In genomic region chr4:141570821-141571220, GRCm38 (mm10) we compare ENCODE assay signal across 23 mouse cellular contexts. TPM values are rescaled to one million over a fixed set of nuclear protein-coding genes. Genes with fewer than 3 reads are reported as not detected.
DNase-seq lines count a peak whose midpoint lies in the region; ATAC-seq and TF ChIP-seq lines count a peak whose summit lies in the region.
"Had no signal": no experiment of that assay in that cellular context is flagged by ENCODE, and none has a peak within 500 bp of the region (broad histone marks: within the 10 kb centered on the region; RNA-seq: fewer than 3 reads in every experiment).

No protein-coding gene starts in this region.

- 70% methylated on average over 1 of the region's 1 CpGs for WGBS in heart, embryonic 12.5 days
- 54% methylated on average over 1 of the region's 1 CpGs for WGBS in liver, adult 2 months
- 76% methylated on average over 1 of the region's 1 CpGs for WGBS in liver, embryonic 11.5 days
- WGBS in hindbrain, embryonic 14.5 days: 75% methylated on average over 1 of the region's 1 CpGs

- H3K79me2 ChIP-seq in liver, adult 2 months (ENCODE audit: control insufficient read depth, insufficient read depth, low read length): no peaks in the 10 kb centered on the region
- H3K79me2 ChIP-seq in myocyte (ENCODE audit: control insufficient read depth, insufficient read depth): no peaks in the 10 kb centered on the region

- H3K9ac ChIP-seq in heart, embryonic 12.5 days: 0 out of 2 replicates have a peak overlapping the region, but pooled peaks have one; percentile 29
- peak overlapping the region; percentile 59 for H3K9ac ChIP-seq in liver, adult 2 months (ENCODE audit: low read depth, low read length)
- no peak overlapping the region for H3K9ac ChIP-seq in liver, embryonic 11.5 days (ENCODE audit: low read depth, low read length)
- H3K9ac ChIP-seq in ES-E14 (ENCODE audit: insufficient read depth, low read depth, low read length, poor library complexity, severe bottlenecking): peak overlapping the region; percentile 78
- no peak overlapping the region for H3K9ac ChIP-seq in hindbrain, embryonic 14.5 days
- H3K9ac ChIP-seq: embryonic facial prominence, embryonic 12.5 days; heart, embryonic 15.5 days; hindbrain, embryonic 15.5 days; limb, embryonic 13.5 days; midbrain, embryonic 12.5 days had no signal

- no peak overlapping the region for H3K4me2 ChIP-seq in heart, embryonic 12.5 days
- H3K4me2 ChIP-seq in liver, embryonic 11.5 days: no peak overlapping the region
- H3K4me2 ChIP-seq in myocyte (ENCODE audit: low read depth): peak overlapping the region; percentile 51
- no peak overlapping the region for H3K4me2 ChIP-seq in hindbrain, embryonic 14.5 days (replicated peaks)
- H3K4me2 ChIP-seq: embryonic facial prominence, embryonic 12.5 days; heart, embryonic 15.5 days; hindbrain, embryonic 15.5 days; limb, embryonic 13.5 days; midbrain, embryonic 12.5 days had no signal

- H3K4me3 ChIP-seq in heart, embryonic 12.5 days: no peak overlapping the region
- H3K4me3 ChIP-seq in liver, adult 2 months (ENCODE audit: insufficient read depth, low read depth, low read length): peak overlapping the region; percentile 21
- H3K4me3 ChIP-seq in liver, embryonic 11.5 days (ENCODE audit: low read depth, low read length): no peak overlapping the region
- peak overlapping the region; percentile 20 to 50; a peak in 3 of 4 replicates for H3K4me3 ChIP-seq in ES-E14 (ENCODE audit: insufficient read depth in 1 of 2, low read depth in 1 of 2, low read length in 2 of 2, poor library complexity in 1 of 2, severe bottlenecking in 1 of 2)
- no peak overlapping the region for H3K4me3 ChIP-seq in myocyte
- H3K4me3 ChIP-seq in hindbrain, embryonic 14.5 days (replicated peaks; ENCODE audit: low read length): no peak overlapping the region
- H3K4me3 ChIP-seq: embryonic facial prominence, embryonic 12.5 days; heart, embryonic 15.5 days; hindbrain, embryonic 15.5 days; left cerebral cortex, adult 2 months; limb, embryonic 13.5 days; megakaryocyte, embryonic 14.5 days; midbrain, embryonic 12.5 days had no signal

- no peaks in the 10 kb centered on the region for H3K36me3 ChIP-seq in heart, embryonic 12.5 days
- H3K36me3 ChIP-seq in liver, adult 2 months (ENCODE audit: control insufficient read depth, insufficient read depth, low read length): no peaks in the 10 kb centered on the region
- no peaks in the 10 kb centered on the region for H3K36me3 ChIP-seq in liver, embryonic 11.5 days (ENCODE audit: control insufficient read depth, insufficient read depth, low read length)
- H3K36me3 ChIP-seq in ES-E14 (ENCODE audit: control insufficient read depth, insufficient read depth, low read length, poor library complexity, severe bottlenecking) (no peaks in the 10 kb centered on the region; the same call in 1 of the 2 replicates), myocyte (ENCODE audit: control insufficient read depth, insufficient read depth) (no peaks in the 10 kb centered on the region)
- no peaks in the 10 kb centered on the region for H3K36me3 ChIP-seq in hindbrain, embryonic 14.5 days (replicated peaks; ENCODE audit: control insufficient read depth, insufficient read depth)
- H3K36me3 ChIP-seq: embryonic facial prominence, embryonic 12.5 days; heart, embryonic 15.5 days; hindbrain, embryonic 15.5 days; limb, embryonic 13.5 days; midbrain, embryonic 12.5 days had no signal

- no peak for ATAC-seq in heart, embryonic 12.5 days (ENCODE audit: insufficient number of reproducible peaks, low FRiP score)
- ATAC-seq in liver, embryonic 11.5 days (replicated peaks; ENCODE audit: low FRiP score): no peak
- ATAC-seq in hindbrain, embryonic 14.5 days (ENCODE audit: low FRiP score): no peak
- ATAC-seq: forebrain, embryonic 14.5 days; inflammation-experienced regulatory T-cells, adult 6 months had no signal

- no peak overlapping the region for H3K27ac ChIP-seq in heart, embryonic 12.5 days (ENCODE audit: poor library complexity, severe bottlenecking)
- peak overlapping the region; percentile 91 for H3K27ac ChIP-seq in liver, adult 2 months (replicated peaks; ENCODE audit: insufficient read depth, low read depth, low read length)
- no peak overlapping the region for H3K27ac ChIP-seq in liver, embryonic 11.5 days (ENCODE audit: low read depth, low read length)
- peak overlapping the region; percentile 97 for H3K27ac ChIP-seq in ES-E14 (ENCODE audit: insufficient read depth, low read depth, low read length, poor library complexity, severe bottlenecking)
- no peak overlapping the region for H3K27ac ChIP-seq in hindbrain, embryonic 14.5 days
- H3K27ac ChIP-seq: embryonic facial prominence, embryonic 12.5 days; heart, embryonic 15.5 days; hindbrain, embryonic 15.5 days; left cerebral cortex, adult 2 months; limb, embryonic 13.5 days; midbrain, embryonic 12.5 days had no signal

- H3K4me1 ChIP-seq in heart, embryonic 12.5 days (replicated peaks): peaks cover 31% of the 10 kb centered on the region
- peaks cover 28% of the 10 kb centered on the region for H3K4me1 ChIP-seq in liver, adult 2 months (ENCODE audit: control insufficient read depth, insufficient read depth, low read length)
- 0 out of 2 replicates have a peak, but pooled peaks cover 2% of the 10 kb centered on the region for H3K4me1 ChIP-seq in liver, embryonic 11.5 days (replicated peaks; ENCODE audit: control insufficient read depth, insufficient read depth, low read length)
- peaks cover 16 to 46% of the 10 kb centered on the region in 2 experiments for H3K4me1 ChIP-seq in ES-E14 (ENCODE audit: control insufficient read depth in 2 of 2, insufficient read depth in 2 of 2, low read length in 2 of 2, poor library complexity in 1 of 2)
- H3K4me1 ChIP-seq in hindbrain, embryonic 14.5 days (replicated peaks; ENCODE audit: control insufficient read depth, insufficient read depth, low read length): no peaks in the 10 kb centered on the region
- H3K4me1 ChIP-seq: hindbrain, embryonic 15.5 days; midbrain, embryonic 12.5 days had no signal

- no peaks in the 10 kb centered on the region for H3K27me3 ChIP-seq in heart, embryonic 12.5 days (replicated peaks)
- no peaks in the 10 kb centered on the region for H3K27me3 ChIP-seq in liver, adult 2 months (ENCODE audit: control insufficient read depth, insufficient read depth, low read length)
- H3K27me3 ChIP-seq in liver, embryonic 11.5 days (replicated peaks; ENCODE audit: control insufficient read depth, insufficient read depth, low read length): no peaks in the 10 kb centered on the region
- no peaks in the 10 kb centered on the region for H3K27me3 ChIP-seq in myocyte (ENCODE audit: control insufficient read depth, insufficient read depth, insufficient read length)
- H3K27me3 ChIP-seq in hindbrain, embryonic 14.5 days (ENCODE audit: control insufficient read depth, insufficient read depth, low read length): no peaks in the 10 kb centered on the region
- H3K27me3 ChIP-seq: embryonic facial prominence, embryonic 12.5 days; hindbrain, embryonic 15.5 days; limb, embryonic 13.5 days; midbrain, embryonic 12.5 days had no signal

- TF ChIP-seq CTCF in liver, adult 2 months (IDR thresholded peaks at IDR 0.05; ENCODE audit: low read depth, low read length): no peak

- no peak for TF ChIP-seq POLR2A in liver, adult 2 months (IDR thresholded peaks at IDR 0.05; ENCODE audit: extremely low read depth, insufficient read depth, low read length)
- TF ChIP-seq POLR2A in myocyte (IDR thresholded peaks at IDR 0.05; ENCODE audit: insufficient read length, low read depth): no peak

- no peak for DNase-seq in heart, postnatal 36 days
- no peak for DNase-seq in liver, adult 2 months (ENCODE audit: extremely low read depth, low read depth, low spot score)
- DNase-seq in liver, embryonic 11.5 days (ENCODE audit: low spot score): no peak
- DNase-seq in ES-E14 (ENCODE audit: low read depth, low spot score): no peak
- DNase-seq in thymus, postnatal 14 days: no peak
- DNase-seq in hindbrain, embryonic 14.5 days (ENCODE audit: low spot score): no peak
- DNase-seq: cerebellum, adult 11-12 months; cerebellum, adult 9-11 months; embryo, embryonic 11 days; lung, postnatal 36 days; thymus, postnatal 25 days had no signal

- in situ Hi-C loops in ES-E14 (cut with MboI; ENCODE audit: low sequenced_read_pairs in 2 of 2, unreplicated experiment in 2 of 2): no loop called here

- intact Hi-C loops in heart, postnatal 36 days (cut with DNase I): loop anchor here (5.0 kb wide), 1 partner anchor 34 kb away; the partner anchor contains the start of gene Spen

- H3K9me3 ChIP-seq in heart, embryonic 12.5 days (replicated peaks): no peaks in the 10 kb centered on the region
- no peaks in the 10 kb centered on the region for H3K9me3 ChIP-seq in liver, embryonic 11.5 days (ENCODE audit: control insufficient read depth, low read length)
- H3K9me3 ChIP-seq in ES-E14 (ENCODE audit: control insufficient read depth, insufficient read depth, low read depth, low read length): no peaks in the 10 kb centered on the region
- no peaks in the 10 kb centered on the region for H3K9me3 ChIP-seq in hindbrain, embryonic 14.5 days (ENCODE audit: control insufficient read depth, low read length)
- H3K9me3 ChIP-seq: embryonic facial prominence, embryonic 12.5 days; heart, embryonic 15.5 days; hindbrain, embryonic 15.5 days; limb, embryonic 13.5 days; megakaryocyte, embryonic 14.5 days; midbrain, embryonic 12.5 days had no signal

- H3ac ChIP-seq in myocyte (ENCODE audit: control insufficient read depth, insufficient read length): no peak overlapping the region

RNA-seq across cellular contexts. Expression of gene Spen, which starts 32.4 kb away (rescaled TPM):
- polyA plus RNA-seq in heart, embryonic 12.5 days (2016; fragmentation: Nextera tagmentation; extraction: Ambion mirVana): 9.0 and 9.1 TPM in 2 replicates
- total RNA-seq in heart, postnatal 36 days (2021): 10 to 100 TPM; 31.1 to 32.4 TPM
- total RNA-seq in liver, adult 2 months (2014; rRNA removed): 8.1 and 9.1 TPM in 2 replicates
- polyA plus RNA-seq in liver, adult 2 months (2012; rRNA removed): 5.9 and 7.5 TPM in 2 replicates
- polyA plus RNA-seq in liver, embryonic 11.5 days (2014; fragmentation: Nextera tagmentation; extraction: Ambion mirVana): 9.1 and 10.4 TPM in 2 replicates
- total RNA-seq in ES-E14 (2012; rRNA removed): 51.5 and 58.6 TPM in 2 replicates
- polyA plus RNA-seq in myocyte (2012; fragmentation: generic; extraction: Trizol): 11.7 TPM
- 20.3 and 20.4 TPM in 2 replicates for polyA plus RNA-seq in hindbrain, embryonic 14.5 days (2014; fragmentation: Nextera tagmentation; extraction: Ambion mirVana)

RNA-seq across cellular contexts. Expression of gene Fblim1, which starts 35.1 kb away (rescaled TPM):
- 70.1 and 70.6 TPM in 2 replicates for polyA plus RNA-seq in heart, embryonic 12.5 days (2016; fragmentation: Nextera tagmentation; extraction: Ambion mirVana)
- total RNA-seq in heart, postnatal 36 days (2021): 100 to 1,000 TPM; 231 to 294 TPM
- total RNA-seq in liver, adult 2 months (2014; rRNA removed): 0.37 and 0.74 TPM in 2 replicates
- polyA plus RNA-seq in liver, adult 2 months (2012; rRNA removed): 0.86 and 1.2 TPM in 2 replicates
- 15.4 and 17.0 TPM in 2 replicates for polyA plus RNA-seq in liver, embryonic 11.5 days (2014; fragmentation: Nextera tagmentation; extraction: Ambion mirVana)
- total RNA-seq in ES-E14 (2012; rRNA removed): 71.3 and 112 TPM in 2 replicates
- 29.5 TPM for polyA plus RNA-seq in myocyte (2012; fragmentation: generic; extraction: Trizol)
- 41.3 and 43.6 TPM in 2 replicates for polyA plus RNA-seq in hindbrain, embryonic 14.5 days (2014; fragmentation: Nextera tagmentation; extraction: Ambion mirVana)

RNA-seq across cellular contexts. Expression of gene Tmem82, which starts 47.6 kb away (rescaled TPM):
- 0.19 and 0.37 TPM in 2 replicates for polyA plus RNA-seq in heart, embryonic 12.5 days (2016; fragmentation: Nextera tagmentation; extraction: Ambion mirVana)
- 10 to 100 TPM; 26.1 to 29.2 TPM for total RNA-seq in heart, postnatal 36 days (2021)
- total RNA-seq in liver, adult 2 months (2014; rRNA removed): 9.3 and 12.6 TPM in 2 replicates
- 34.7 and 39.5 TPM in 2 replicates for polyA plus RNA-seq in liver, adult 2 months (2012; rRNA removed)
- 3.3 and 3.7 TPM in 2 replicates for polyA plus RNA-seq in liver, embryonic 11.5 days (2014; fragmentation: Nextera tagmentation; extraction: Ambion mirVana)
- 3.9 and 10.1 TPM in 2 replicates for total RNA-seq in ES-E14 (2012; rRNA removed)
- 0.02 TPM for polyA plus RNA-seq in myocyte (2012; fragmentation: generic; extraction: Trizol)
- polyA plus RNA-seq in hindbrain, embryonic 14.5 days (2014; fragmentation: Nextera tagmentation; extraction: Ambion mirVana): 0.17 TPM in 1 of 2 replicates, not detected in the other
- polyA plus RNA-seq: forebrain, embryonic 14.5 days had no signal

RNA-seq across cellular contexts. Expression of gene Slc25a34, which starts 52.8 kb away (rescaled TPM):
- polyA plus RNA-seq in heart, embryonic 12.5 days (2016; fragmentation: Nextera tagmentation; extraction: Ambion mirVana): 0.21 and 0.24 TPM in 2 replicates
- 100 to 1,000 TPM; 160 to 170 TPM for total RNA-seq in heart, postnatal 36 days (2021)
- total RNA-seq in liver, adult 2 months (2014; rRNA removed): 10.2 and 10.6 TPM in 2 replicates
- polyA plus RNA-seq in liver, adult 2 months (2012; rRNA removed): 5.1 and 10.3 TPM in 2 replicates
- not detected in 2 replicates for polyA plus RNA-seq in liver, embryonic 11.5 days (2014; fragmentation: Nextera tagmentation; extraction: Ambion mirVana)
- total RNA-seq in ES-E14 (2012; rRNA removed): 0.76 and 0.79 TPM in 2 replicates
- polyA plus RNA-seq in myocyte (2012; fragmentation: generic; extraction: Trizol): 0.12 TPM
- not detected in 2 replicates for polyA plus RNA-seq in hindbrain, embryonic 14.5 days (2014; fragmentation: Nextera tagmentation; extraction: Ambion mirVana)
- polyA plus RNA-seq: embryonic facial prominence, embryonic 12.5 days; forebrain, embryonic 14.5 days; limb, embryonic 13.5 days; neural tube, embryonic 14.5 days had no signal

Comparison
In these comparisons a context has a peak if more than half of its experiments do, and no peak if none do; other contexts are left out.
1. H3K27ac ChIP-seq: peak in liver, adult 2 months (single experiment) and ES-E14 (single experiment); none in heart, embryonic 12.5 days (single experiment), liver, embryonic 11.5 days (single experiment) and hindbrain, embryonic 14.5 days (single experiment).
2. H3K4me3 ChIP-seq: peak in liver, adult 2 months (single experiment) and ES-E14 (2 of 2); none in heart, embryonic 12.5 days (single experiment), liver, embryonic 11.5 days (single experiment), myocyte (single experiment) and hindbrain, embryonic 14.5 days (single experiment).
3. H3K9ac ChIP-seq: peak in heart, embryonic 12.5 days (single experiment), liver, adult 2 months (single experiment) and ES-E14 (single experiment); none in liver, embryonic 11.5 days (single experiment) and hindbrain, embryonic 14.5 days (single experiment).